Mouse (Mus musculus) liver, postnatal 0 days (tissue): ENCODE data around the gene Dab2.

Source experiments
- CTCF ChIP-seq: sonication (generic); IDR thresholded peaks from 2 replicates; pipeline ENCODE4 v1.5.1; 2016; ENCODE audit warnings: antibody characterized with exemption, low read depth
- EP300 ChIP-seq: IDR thresholded peaks from 2 replicates; pipeline ENCODE4 v1.6.1; 2016; ENCODE audit warnings: antibody characterized with exemption, low read depth, mild to moderate bottlenecking

GRCm38 (mm10) chr15:6435773-6436172 lies 136.2 kb downstream of the Dab2 start:
- TF ChIP-seq CTCF (peak; percentile 74), EP300 (no peak)
